Mouse (Mus musculus) myocyte (in vitro differentiated cells): Measurements from ENCODE around the gene Fgf14.

ENCODE experiments used
- E2F4 ChIP-seq: IDR thresholded peaks from one replicate; pipeline ENCODE4 v1.6.1; 2011; ENCODE audit warnings: mild to moderate bottlenecking, control low read depth, moderate library complexity; ENCODE audit not compliant: insufficient read depth
- MYOD1 ChIP-seq, 3 experiments: IDR thresholded peaks; one replicate each; pipeline ENCODE4 v1.6.1; 2011; ENCODE audit warnings: control low read depth in 2 of 3, low read depth in 2 of 3, mild to moderate bottlenecking in 2 of 3, moderate library complexity in 1 of 3; ENCODE audit not compliant: insufficient read length in 2 of 3, control insufficient read depth in 1 of 3
- POLR2A ChIP-seq: IDR thresholded peaks from one replicate; pipeline ENCODE4 v1.6.1; 2011; ENCODE audit warnings: low read depth, mild to moderate bottlenecking, control low read depth, moderate library complexity; ENCODE audit not compliant: insufficient read length
- SRF ChIP-seq: IDR thresholded peaks from one replicate; pipeline ENCODE4 v1.6.1; 2011; ENCODE audit warnings: low read depth; ENCODE audit not compliant: control insufficient read depth, insufficient read length
- TCF12 ChIP-seq: IDR thresholded peaks from one replicate; pipeline ENCODE4 v1.6.1; 2011; ENCODE audit warnings: mild to moderate bottlenecking, control low read depth; ENCODE audit not compliant: poor library complexity, insufficient read depth, severe bottlenecking
- USF1 ChIP-seq: IDR thresholded peaks from one replicate; pipeline ENCODE4 v1.6.1; 2011; ENCODE audit warnings: low read depth, mild to moderate bottlenecking, control low read depth, moderate library complexity

- TF ChIP-seq POLR2A (no peak), MYOD1 (IDR thresholded peaks at IDR 0.05; ENCODE audit: control insufficient read depth in 1 of 3, insufficient read length in 2 of 3, low read depth in 2 of 3) (no peak), USF1 (no peak), TCF12 (no peak), SRF (no peak), E2F4 (no peak)
Measured at GRCm38 (mm10) chr14:124037434-124037833, 639.5 kb downstream of the Fgf14 start.
